Mouse (Mus musculus): ENCODE measurements around the gene Actg1.
"Not testable (repeated sequence)": the region's sequence is repeated elsewhere in the genome, so short reads cannot be mapped to it uniquely, and the experiment has no call there.

The Actg1 gene

GRCm38 (mm10) chr11:120357791-120358401 lies 9.6 kb upstream of the Actg1 start:
- peaks cover 14% of the 10 kb centered on the region for H3K9me3 ChIP-seq (ENCODE audit: low read length)
- no peaks in the 10 kb centered on the region for H3K27me3 ChIP-seq (ENCODE audit: insufficient read depth, low read length)
- H3K4me3 ChIP-seq (replicated peaks; ENCODE audit: low read length) = peak overlapping the region; percentile 35; the same call in 1 of the 2 replicates
- H3K4me1 ChIP-seq (replicated peaks; ENCODE audit: low read depth, low read length) = peaks cover 32% of the 10 kb centered on the region
- TF ChIP-seq NANOG (IDR thresholded peaks at IDR 0.05; ENCODE audit: borderline replicate concordance, low read length) = no peak
- TF ChIP-seq POU5F1 (IDR thresholded peaks at IDR 0.05; ENCODE audit: borderline replicate concordance, low read length) = no peak
- TF ChIP-seq CTCF (conservative IDR thresholded peaks at IDR 0.05; ENCODE audit: low read length) = no peak
- no peaks in the 10 kb centered on the region for H3K36me3 ChIP-seq (ENCODE audit: insufficient read depth, low read length)

GRCm38 (mm10) chr11:120356900-120357299 lies 8.6 kb upstream of the Actg1 start:
- Histone ChIP-seq H3K36me3 (ENCODE audit: insufficient read depth, low read length) (no peaks in the 10 kb centered on the region), H3K4me1 (replicated peaks; ENCODE audit: low read depth, low read length) (peaks cover 37% of the 10 kb centered on the region), H3K4me3 (replicated peaks; ENCODE audit: low read length) (no peak overlapping the region), H3K27me3 (ENCODE audit: insufficient read depth, low read length) (0 out of 2 replicates have a peak, but pooled peaks cover 3% of the 10 kb centered on the region), H3K9me3 (ENCODE audit: low read length) (peaks cover 8% of the 10 kb centered on the region)
- TF ChIP-seq POU5F1 (IDR thresholded peaks at IDR 0.05; ENCODE audit: borderline replicate concordance, low read length) (no peak), CTCF (conservative IDR thresholded peaks at IDR 0.05; ENCODE audit: low read length) (no peak), NANOG (IDR thresholded peaks at IDR 0.05; ENCODE audit: borderline replicate concordance, low read length) (no peak)

GRCm38 (mm10) chr11:120356319-120356840 lies 8.0 kb upstream of the Actg1 start:
- Histone ChIP-seq H3K9me3 (ENCODE audit: low read length) (peaks cover 3% of the 10 kb centered on the region), H3K27me3 (ENCODE audit: insufficient read depth, low read length) (0 out of 2 replicates have a peak, but pooled peaks cover 3% of the 10 kb centered on the region), H3K36me3 (ENCODE audit: insufficient read depth, low read length) (no peaks in the 10 kb centered on the region), H3K4me3 (replicated peaks; ENCODE audit: low read length) (no peak overlapping the region), H3K4me1 (replicated peaks; ENCODE audit: low read depth, low read length) (peaks cover 42% of the 10 kb centered on the region)
- no peak; the same call in 1 of the 2 replicates for TF ChIP-seq CTCF (conservative IDR thresholded peaks at IDR 0.05; ENCODE audit: low read length)
- no peak for TF ChIP-seq POU5F1 (IDR thresholded peaks at IDR 0.05; ENCODE audit: borderline replicate concordance, low read length)
- TF ChIP-seq NANOG (IDR thresholded peaks at IDR 0.05; ENCODE audit: borderline replicate concordance, low read length) = no peak

- 0 out of 2 replicates have a peak, but pooled peaks cover 3% of the 10 kb centered on the region for H3K27me3 ChIP-seq (ENCODE audit: insufficient read depth, low read length)
- H3K9me3 ChIP-seq (ENCODE audit: low read length) = no peaks in the 10 kb centered on the region
- TF ChIP-seq NANOG (IDR thresholded peaks at IDR 0.05; ENCODE audit: borderline replicate concordance, low read length) (no peak), POU5F1 (IDR thresholded peaks at IDR 0.05; ENCODE audit: borderline replicate concordance, low read length) (no peak)
- no peaks in the 10 kb centered on the region for H3K36me3 ChIP-seq (ENCODE audit: insufficient read depth, low read length)
- peaks cover 51% of the 10 kb centered on the region for H3K4me1 ChIP-seq (replicated peaks; ENCODE audit: low read depth, low read length)
- H3K4me3 ChIP-seq (replicated peaks; ENCODE audit: low read length) = no peak overlapping the region
These were observed 7.1 kb upstream of the Actg1 start for GRCm38 (mm10) chr11:120355277-120356039.

- H3K4me3 ChIP-seq (replicated peaks; ENCODE audit: low read length) = no peak overlapping the region
- TF ChIP-seq NANOG (IDR thresholded peaks at IDR 0.05; ENCODE audit: borderline replicate concordance, low read length) (no peak), POU5F1 (IDR thresholded peaks at IDR 0.05; ENCODE audit: borderline replicate concordance, low read length) (no peak), CTCF (conservative IDR thresholded peaks at IDR 0.05; ENCODE audit: low read length) (no peak)
- H3K9me3 ChIP-seq (ENCODE audit: low read length) = no peaks in the 10 kb centered on the region
- H3K4me1 ChIP-seq (replicated peaks; ENCODE audit: low read depth, low read length) = peaks cover 55% of the 10 kb centered on the region
- no peaks in the 10 kb centered on the region for H3K36me3 ChIP-seq (ENCODE audit: insufficient read depth, low read length)
- H3K27me3 ChIP-seq (ENCODE audit: insufficient read depth, low read length) = 0 out of 2 replicates have a peak, but pooled peaks cover 3% of the 10 kb centered on the region
These were observed 6.2 kb upstream of the Actg1 start for GRCm38 (mm10) chr11:120354304-120355276.

- Histone ChIP-seq H3K4me1 (replicated peaks; ENCODE audit: low read depth, low read length) (peaks cover 63% of the 10 kb centered on the region), H3K27me3 (ENCODE audit: insufficient read depth, low read length) (0 out of 2 replicates have a peak, but pooled peaks cover 3% of the 10 kb centered on the region), H3K4me3 (replicated peaks; ENCODE audit: low read length) (peak overlapping the region; percentile 72), H3K36me3 (ENCODE audit: insufficient read depth, low read length) (no peaks in the 10 kb centered on the region), H3K9me3 (ENCODE audit: low read length) (no peaks in the 10 kb centered on the region)
- TF ChIP-seq CTCF (conservative IDR thresholded peaks at IDR 0.05; ENCODE audit: low read length) (peak; percentile 45), NANOG (IDR thresholded peaks at IDR 0.05; ENCODE audit: borderline replicate concordance, low read length) (no peak), POU5F1 (IDR thresholded peaks at IDR 0.05; ENCODE audit: borderline replicate concordance, low read length) (no peak)
These were observed 5.4 kb upstream of the Actg1 start for GRCm38 (mm10) chr11:120353500-120354303.

GRCm38 (mm10) chr11:120352571-120353290 lies 4.4 kb upstream of the Actg1 start:
- peak overlapping the region; percentile 72 for H3K4me3 ChIP-seq (replicated peaks; ENCODE audit: low read length)
- H3K9me3 ChIP-seq (ENCODE audit: low read length) = peaks cover 2% of the 10 kb centered on the region
- no peak for TF ChIP-seq NANOG (IDR thresholded peaks at IDR 0.05; ENCODE audit: borderline replicate concordance, low read length)
- no peak for TF ChIP-seq CTCF (conservative IDR thresholded peaks at IDR 0.05; ENCODE audit: low read length)
- TF ChIP-seq POU5F1 (IDR thresholded peaks at IDR 0.05; ENCODE audit: borderline replicate concordance, low read length) = no peak

GRCm38 (mm10) chr11:120352093-120352350 lies 3.7 kb upstream of the Actg1 start:
- H3K9me3 ChIP-seq (ENCODE audit: low read length); H3K27me3 ChIP-seq (ENCODE audit: insufficient read depth, low read length); H3K4me3 ChIP-seq (replicated peaks; ENCODE audit: low read length); H3K36me3 ChIP-seq (ENCODE audit: insufficient read depth, low read length): not testable (repeated sequence)
- peaks cover 49% of the 10 kb centered on the region for H3K4me1 ChIP-seq (replicated peaks; ENCODE audit: low read depth, low read length)

More at GRCm38 (mm10) chr11:120352571-120353290, 4.4 kb upstream of the Actg1 start:
- Histone ChIP-seq H3K27me3 (ENCODE audit: insufficient read depth, low read length) (0 out of 2 replicates have a peak, but pooled peaks cover 3% of the 10 kb centered on the region), H3K36me3 (ENCODE audit: insufficient read depth, low read length) (peaks cover 2% of the 10 kb centered on the region; the same call in 1 of the 2 replicates), H3K4me1 (replicated peaks; ENCODE audit: low read depth, low read length) (peaks cover 53% of the 10 kb centered on the region)
